Mouse (Mus musculus): ENCODE data around the gene Rgs9. TPM values are rescaled to one million over a fixed set of nuclear protein-coding genes. Genes with fewer than 3 reads are reported as not detected.

Gene Rgs9
- polyA plus RNA-seq, 1 experiment from 2014 or later, result 0.99 TPM

DNA sequence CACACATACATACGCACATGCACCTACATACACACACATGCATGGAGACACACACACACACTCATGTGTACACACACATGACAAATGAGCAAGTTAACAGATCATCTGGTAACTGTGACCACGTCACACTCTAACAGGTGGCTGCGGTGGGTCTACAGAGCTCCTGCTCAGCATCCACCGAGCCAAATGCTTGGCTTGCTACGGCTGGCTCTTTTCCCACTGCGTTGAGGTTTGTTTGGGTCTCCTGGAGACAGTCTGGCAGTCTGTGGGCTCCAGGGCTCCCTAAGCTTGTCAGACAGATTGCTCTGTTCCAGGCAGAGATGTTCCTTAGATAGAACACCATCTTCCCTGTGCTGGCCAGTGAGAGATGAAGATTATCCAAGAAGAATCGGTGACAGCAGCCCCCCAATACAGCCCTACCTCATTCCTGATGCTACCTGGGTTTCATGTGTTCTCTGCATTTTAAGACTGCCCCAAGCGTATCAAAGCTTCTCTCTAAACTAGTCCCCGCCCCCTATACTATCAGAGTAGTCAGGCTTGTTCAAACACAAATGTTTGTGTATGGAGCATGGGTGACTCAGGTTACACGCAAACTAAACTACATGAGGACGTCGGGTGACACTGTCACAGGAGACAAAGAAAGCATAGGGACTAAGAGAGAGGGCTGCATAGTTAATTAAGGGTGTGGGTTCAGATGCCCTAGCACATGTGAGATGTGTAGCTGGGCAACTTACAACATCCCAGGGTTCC, 31.6 kb downstream of the Rgs9 start:
- Histone ChIP-seq H3K4me3 (replicated peaks; ENCODE audit: low read depth, low read length) (no peak overlapping the region), H3K4me2 (ENCODE audit: low read length) (no peak overlapping the region), H3K27ac (no peak overlapping the region), H3K9ac (ENCODE audit: low read depth, low read length) (no peak overlapping the region), H3K36me3 (ENCODE audit: insufficient read depth, low read length) (no peaks in the 10 kb centered on the region), H3K27me3 (ENCODE audit: insufficient read depth, low read length) (no peaks in the 10 kb centered on the region), H3K9me3 (replicated peaks; ENCODE audit: low read length) (no peaks in the 10 kb centered on the region), H3K4me1 (replicated peaks; ENCODE audit: insufficient read depth, low read length) (no peaks in the 10 kb centered on the region; the same call in 1 of the 2 replicates)
- 64% methylated on average over 12 of the region's 12 CpGs for WGBS
- ATAC-seq (replicated peaks; ENCODE audit: low FRiP score, low read depth), result no peak
- no peak for DNase-seq (ENCODE audit: low spot score)
- TF ChIP-seq CTCF (IDR thresholded peaks at IDR 0.05; ENCODE audit: low read depth), result no peak

DNA sequence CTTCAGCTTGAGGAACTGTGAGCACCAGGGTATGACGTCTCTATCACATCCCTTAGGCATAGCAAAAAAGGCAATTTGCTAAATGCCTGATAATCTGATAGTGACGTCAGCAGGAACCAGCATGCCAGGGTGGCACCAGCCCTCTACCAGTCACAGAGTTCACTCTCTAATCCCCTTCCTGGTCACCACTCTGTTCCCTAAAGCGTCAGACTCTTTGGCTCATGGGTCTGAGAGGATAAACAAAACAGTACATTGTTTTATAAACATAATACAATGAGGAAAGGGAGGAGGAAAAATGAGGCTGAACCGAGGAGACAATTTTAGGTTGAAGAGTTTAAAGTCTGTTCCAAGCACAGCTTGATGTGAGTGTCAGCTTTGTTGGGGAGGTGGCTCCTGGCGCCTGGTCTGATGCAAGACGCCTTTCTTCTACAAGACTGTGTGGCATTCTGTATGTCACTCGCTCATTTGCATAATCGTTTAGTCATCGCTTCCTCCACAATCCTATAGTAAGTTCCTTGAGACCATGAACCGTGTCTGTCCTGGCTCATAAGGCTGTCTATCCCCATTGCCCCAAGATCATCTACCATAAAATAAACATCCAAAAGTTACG, 33.7 kb downstream of the Rgs9 start:
- no peaks in the 10 kb centered on the region for H3K27me3 ChIP-seq (ENCODE audit: insufficient read depth, low read length)
- H3K9me3 ChIP-seq (replicated peaks; ENCODE audit: low read length), result no peaks in the 10 kb centered on the region
- no peak for TF ChIP-seq CTCF (IDR thresholded peaks at IDR 0.05; ENCODE audit: low read depth)
- no peak overlapping the region for H3K4me2 ChIP-seq (ENCODE audit: low read length)
- WGBS, result 73% methylated on average over 11 of the region's 11 CpGs
- ATAC-seq (replicated peaks; ENCODE audit: low FRiP score, low read depth) (no peak), DNase-seq (ENCODE audit: low spot score) (no peak)
- no peak overlapping the region for H3K4me3 ChIP-seq (replicated peaks; ENCODE audit: low read depth, low read length)
- H3K9ac ChIP-seq (ENCODE audit: low read depth, low read length), result no peak overlapping the region
- no peak overlapping the region for H3K27ac ChIP-seq
- no peaks in the 10 kb centered on the region for H3K36me3 ChIP-seq (ENCODE audit: insufficient read depth, low read length)
- no peaks in the 10 kb centered on the region for H3K4me1 ChIP-seq (replicated peaks; ENCODE audit: insufficient read depth, low read length)

DNA sequence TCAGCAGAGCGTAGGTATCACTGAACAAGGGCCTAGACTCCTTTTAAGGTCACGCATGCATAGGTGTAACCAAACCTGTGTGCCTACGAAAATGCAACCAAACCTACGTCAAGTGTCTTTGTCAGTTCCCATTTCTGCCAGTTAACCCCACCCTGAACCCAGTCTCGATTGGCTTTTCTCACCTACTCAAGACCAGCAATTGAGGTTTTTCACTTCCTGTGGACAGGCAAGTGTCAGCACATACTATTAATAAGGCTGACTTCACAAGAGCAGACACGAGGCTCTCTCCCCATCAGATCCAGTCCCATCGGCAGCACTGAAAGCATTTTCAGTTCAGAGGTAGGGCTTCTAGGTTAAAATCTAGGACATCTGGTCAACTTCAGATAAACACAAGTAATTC, 37.4 kb downstream of the Rgs9 start:
- Histone ChIP-seq H3K27ac (no peak overlapping the region), H3K4me1 (replicated peaks; ENCODE audit: insufficient read depth, low read length) (no peaks in the 10 kb centered on the region), H3K4me3 (replicated peaks; ENCODE audit: low read depth, low read length) (no peak overlapping the region), H3K36me3 (ENCODE audit: insufficient read depth, low read length) (no peaks in the 10 kb centered on the region), H3K9ac (ENCODE audit: low read depth, low read length) (no peak overlapping the region), H3K27me3 (ENCODE audit: insufficient read depth, low read length) (no peaks in the 10 kb centered on the region), H3K4me2 (ENCODE audit: low read length) (no peak overlapping the region), H3K9me3 (replicated peaks; ENCODE audit: low read length) (no peaks in the 10 kb centered on the region)
- no peak for TF ChIP-seq CTCF (IDR thresholded peaks at IDR 0.05; ENCODE audit: low read depth)
- DNase-seq (ENCODE audit: low spot score) (no peak), ATAC-seq (replicated peaks; ENCODE audit: low FRiP score, low read depth) (no peak)
- WGBS, result 91% methylated on average over 7 of the region's 7 CpGs

DNA sequence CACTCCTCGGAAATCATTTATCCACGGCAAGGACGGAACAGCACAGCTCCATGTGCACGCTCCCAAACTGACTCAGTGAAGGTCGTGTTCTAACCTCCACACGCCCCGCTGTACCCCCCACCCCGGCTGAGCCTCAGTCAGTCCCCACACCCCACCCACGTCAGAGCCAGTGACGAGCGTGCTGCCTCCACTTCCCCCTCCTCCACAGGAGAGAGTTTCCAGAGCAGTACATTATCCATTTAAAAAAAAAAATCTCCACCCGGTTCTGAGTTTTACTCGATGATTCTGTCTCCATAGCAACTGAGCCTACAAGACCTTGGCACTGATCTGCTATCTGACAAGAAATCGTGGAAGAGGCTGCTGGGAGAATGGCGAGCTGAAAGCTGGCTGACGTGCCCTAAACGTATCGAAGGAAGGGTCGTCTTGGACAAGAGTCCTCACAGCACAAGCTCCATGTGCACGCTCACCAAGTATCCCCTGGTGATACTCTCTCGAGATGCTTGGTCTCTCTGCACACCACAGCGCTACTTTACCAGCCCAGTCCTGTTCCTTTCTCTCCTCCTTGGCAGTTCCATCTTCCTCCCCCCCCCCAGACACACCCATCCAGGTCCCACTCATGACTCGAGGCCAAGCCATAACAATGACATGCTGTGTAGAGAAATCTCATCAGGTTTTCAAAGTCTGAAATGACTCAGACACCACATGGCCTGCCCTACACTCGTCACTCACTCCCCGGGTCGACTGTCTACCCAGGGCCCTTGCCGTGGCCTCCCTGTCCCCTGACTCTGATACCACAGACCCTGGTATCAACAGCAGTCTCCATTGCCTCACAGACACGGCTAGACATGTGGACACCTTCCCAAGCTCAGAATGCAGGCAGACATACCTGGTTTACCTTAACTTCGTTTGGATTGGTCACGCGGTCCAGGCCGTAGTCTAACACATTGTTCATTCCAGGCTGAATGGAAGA, 38.7 kb downstream of the Rgs9 start:
- WGBS, result 82% methylated on average over 32 of the region's 32 CpGs
- H3K4me1 ChIP-seq (replicated peaks; ENCODE audit: insufficient read depth, low read length), result no peaks in the 10 kb centered on the region
- H3K36me3 ChIP-seq (ENCODE audit: insufficient read depth, low read length), result no peaks in the 10 kb centered on the region

DNA sequence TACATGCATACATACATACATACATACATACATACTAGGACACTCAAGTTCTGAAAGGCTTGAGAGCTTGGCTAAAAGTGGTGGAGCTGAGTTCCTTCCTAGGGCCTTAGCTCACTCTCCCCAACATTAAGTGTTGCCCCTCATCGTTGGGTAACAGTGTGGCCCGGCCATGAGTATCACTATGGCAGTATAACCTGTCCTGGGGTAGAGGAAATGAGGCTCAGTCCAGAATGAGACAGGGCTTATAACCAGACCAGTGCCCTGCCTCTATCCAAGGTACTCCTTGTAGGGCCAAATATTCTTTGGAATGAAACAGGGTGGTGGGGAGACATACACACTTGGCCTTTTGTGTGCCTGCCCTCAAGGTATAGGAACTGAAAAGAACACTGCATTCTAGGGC, 40.1 kb downstream of the Rgs9 start:
- no peak for TF ChIP-seq CTCF (IDR thresholded peaks at IDR 0.05; ENCODE audit: low read depth)
- H3K36me3 ChIP-seq (ENCODE audit: insufficient read depth, low read length), result no peaks in the 10 kb centered on the region
- H3K27me3 ChIP-seq (ENCODE audit: insufficient read depth, low read length), result no peaks in the 10 kb centered on the region
- DNase-seq (ENCODE audit: low spot score), result no peak
- ATAC-seq (replicated peaks; ENCODE audit: low FRiP score, low read depth), result no peak
- WGBS, result 89% methylated on average over 2 of the region's 2 CpGs
- H3K9ac ChIP-seq (ENCODE audit: low read depth, low read length), result no peak overlapping the region
- H3K4me3 ChIP-seq (replicated peaks; ENCODE audit: low read depth, low read length), result no peak overlapping the region
- no peak overlapping the region for H3K27ac ChIP-seq
- no peaks in the 10 kb centered on the region for H3K4me1 ChIP-seq (replicated peaks; ENCODE audit: insufficient read depth, low read length)
- no peak overlapping the region for H3K4me2 ChIP-seq (ENCODE audit: low read length)
- no peaks in the 10 kb centered on the region for H3K9me3 ChIP-seq (replicated peaks; ENCODE audit: low read length)

More for the DNA sequence above, 38.7 kb downstream of the Rgs9 start:
- H3K9me3 ChIP-seq (replicated peaks; ENCODE audit: low read length), result no peaks in the 10 kb centered on the region
- no peak for TF ChIP-seq CTCF (IDR thresholded peaks at IDR 0.05; ENCODE audit: low read depth)
- no peak for DNase-seq (ENCODE audit: low spot score)
- no peak overlapping the region for H3K4me2 ChIP-seq (ENCODE audit: low read length)
- no peak for ATAC-seq (replicated peaks; ENCODE audit: low FRiP score, low read depth)
- no peak overlapping the region for H3K27ac ChIP-seq
- H3K9ac ChIP-seq (ENCODE audit: low read depth, low read length), result no peak overlapping the region
- H3K4me3 ChIP-seq (replicated peaks; ENCODE audit: low read depth, low read length), result no peak overlapping the region
- H3K27me3 ChIP-seq (ENCODE audit: insufficient read depth, low read length), result no peaks in the 10 kb centered on the region

DNA sequence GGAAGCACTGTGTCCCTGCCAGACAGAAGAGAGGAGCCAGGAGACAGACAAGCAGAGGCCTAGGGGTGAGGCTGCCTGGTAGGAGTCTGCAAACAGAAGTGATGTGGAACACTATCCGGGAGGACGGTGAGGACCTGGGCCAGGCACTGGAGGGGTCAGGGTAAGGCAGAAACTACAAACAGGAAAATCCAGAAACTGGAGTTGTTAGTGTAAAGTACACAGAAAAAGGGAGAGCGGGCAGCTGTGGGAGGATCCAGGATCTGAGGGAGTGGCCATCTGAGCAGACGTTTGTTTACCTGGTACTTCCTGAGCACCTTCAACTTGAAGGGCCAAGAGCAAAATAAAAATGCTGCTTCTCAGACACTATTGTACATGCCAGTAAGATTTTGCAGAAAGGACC, 42.9 kb downstream of the Rgs9 start:
- Histone ChIP-seq H3K9me3 (replicated peaks; ENCODE audit: low read length) (no peaks in the 10 kb centered on the region), H3K4me1 (replicated peaks; ENCODE audit: insufficient read depth, low read length) (no peaks in the 10 kb centered on the region), H3K9ac (ENCODE audit: low read depth, low read length) (no peak overlapping the region), H3K4me2 (ENCODE audit: low read length) (no peak overlapping the region), H3K4me3 (replicated peaks; ENCODE audit: low read depth, low read length) (no peak overlapping the region), H3K27ac (no peak overlapping the region), H3K27me3 (ENCODE audit: insufficient read depth, low read length) (no peaks in the 10 kb centered on the region), H3K36me3 (ENCODE audit: insufficient read depth, low read length) (no peaks in the 10 kb centered on the region)
- no peak for ATAC-seq (replicated peaks; ENCODE audit: low FRiP score, low read depth)
- WGBS, result 28% methylated on average over 4 of the region's 4 CpGs
- DNase-seq (ENCODE audit: low spot score), result no peak
- TF ChIP-seq CTCF (IDR thresholded peaks at IDR 0.05; ENCODE audit: low read depth), result no peak

Data from kidney, postnatal 0 days (tissue).